Mouse (Mus musculus) kidney, adult 2 months (tissue): ENCODE measurements around the gene Abcb8. TPM values are rescaled to one million over a fixed set of nuclear protein-coding genes. Genes with fewer than 3 reads are reported as not detected.
A peak's percentile ranks its signal among the peaks of the same experiment; 100 is the strongest.
"Not testable (repeated sequence)": the region's sequence is repeated elsewhere in the genome, so short reads cannot be mapped to it uniquely, and the experiment has no call there.

Experiments
- DNase-seq: peaks from one replicate; pipeline ENCODE4 v3.0.0; 2021
- H3K27ac ChIP-seq: fragments of 200-500 bp; 2 replicates; pipeline ENCODE4 v1.5.1; 2012; ENCODE audit warnings: low read depth, low read length, control low read depth, inconsistent platforms; ENCODE audit not compliant: insufficient read depth
- H3K27me3 ChIP-seq: fragments of 200-500 bp; replicated peaks from 2 replicates; pipeline ENCODE4 v1.6.1; 2012; ENCODE audit warnings: mild to moderate bottlenecking, moderate library complexity, low read length, inconsistent platforms; ENCODE audit not compliant: control insufficient read depth, insufficient read depth
- H3K36me3 ChIP-seq: fragments of 200-500 bp; 2 replicates; pipeline ENCODE4 v1.6.1; 2012; ENCODE audit warnings: mild to moderate bottlenecking, moderate library complexity, low read length, inconsistent platforms; ENCODE audit not compliant: control insufficient read depth, insufficient read depth
- H3K4me1 ChIP-seq: fragments of 200-500 bp; 2 replicates; pipeline ENCODE4 v1.6.1; 2011; ENCODE audit warnings: low read length; ENCODE audit not compliant: control insufficient read depth, insufficient read depth
- H3K4me3 ChIP-seq: fragments of 200-500 bp; 2 replicates; pipeline ENCODE4 v1.5.1; 2011; ENCODE audit warnings: mild to moderate bottlenecking, low read depth, low read length, control low read depth; ENCODE audit not compliant: insufficient read depth
- CTCF ChIP-seq: fragments of 200-500 bp; conservative IDR thresholded peaks from 2 replicates; pipeline ENCODE4 v1.5.1; 2011; ENCODE audit warnings: low read depth, mild to moderate bottlenecking, control low read depth, low read length, moderate library complexity, mixed read lengths; ENCODE audit not compliant: insufficient read depth, insufficient read length
- POLR2A ChIP-seq: fragments of 200-500 bp; IDR thresholded peaks from one replicate; pipeline ENCODE4 v1.6.1; 2011; ENCODE audit warnings: low read depth, low read length, control low read depth
- WGBS: fragments of 180-500 bp; shearing (Covaris S2); methylation state at CpG from one replicate; pipeline ENCODE4 v1.1.7; 2018; 5-methylcytosine and 5-hydroxymethylcytosine counted together
- polyA plus RNA-seq: library from polyadenylated mRNA; depleted of rRNA; stranded (reverse); fragments of >200 nt; gene quantifications from 2 replicates; pipeline ENCODE4 v1.2.3, GENCODE M21; 2012

Abcb8 gene
- polyA plus RNA-seq, 1 experiment, result 112 TPM

DNA sequence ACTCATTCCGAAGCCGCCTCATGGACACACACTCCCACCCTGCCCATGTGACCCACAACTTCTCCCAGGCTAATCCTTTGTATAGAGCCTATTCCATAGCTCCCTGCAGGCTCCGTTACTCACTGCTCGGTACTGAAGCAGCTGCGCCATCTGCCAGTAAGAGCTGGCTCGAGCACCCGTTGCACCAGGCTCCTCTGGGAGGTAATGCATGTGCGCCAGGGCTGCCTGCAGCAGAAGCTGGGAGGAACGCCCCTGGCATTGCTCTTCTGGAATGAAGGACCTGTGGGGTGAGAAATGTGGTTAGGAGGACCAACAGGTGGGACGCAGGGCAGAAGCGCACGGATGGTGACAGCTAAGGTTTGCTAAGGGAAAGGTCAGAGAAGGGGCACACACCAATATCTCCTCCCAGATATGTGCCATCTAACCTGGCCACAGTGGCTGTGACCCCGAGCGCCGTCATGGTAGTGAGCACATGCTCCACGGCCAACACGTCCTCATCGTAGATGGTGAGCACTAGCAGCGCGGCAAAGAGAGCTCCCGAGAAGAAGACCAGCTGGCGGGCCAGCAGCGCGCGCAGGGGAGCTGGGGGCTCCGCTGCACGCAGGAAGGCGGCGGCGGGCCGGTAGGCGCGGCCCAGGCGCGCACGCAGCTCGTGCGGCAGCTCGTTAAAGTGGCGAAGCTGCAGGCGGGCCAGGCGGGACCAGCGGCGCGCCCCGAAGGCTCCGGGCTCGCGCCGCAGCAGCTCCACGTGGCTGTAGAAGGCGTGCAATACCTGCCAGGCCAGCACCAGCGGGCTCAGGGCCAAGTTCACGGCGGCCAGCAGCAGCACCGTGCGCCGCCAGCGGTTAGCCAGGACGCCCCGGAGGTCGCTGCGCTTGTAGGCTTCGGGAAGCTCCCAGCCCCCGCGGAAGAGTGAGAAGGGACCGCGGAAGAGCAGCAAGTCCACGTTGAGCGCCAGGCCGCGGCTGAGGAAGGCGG lies 5.9 kb upstream of the Abcb8 start:
- H3K4me1 ChIP-seq, result peaks cover 13% of the 10 kb centered on the region
- peak; percentile 87 for DNase-seq

GRCm38 (mm10) chr5:24388246-24388915 lies 5.1 kb upstream of the Abcb8 start:
- peak overlapping the region; percentile 9 for H3K4me3 ChIP-seq
- no peak for TF ChIP-seq CTCF
- TF ChIP-seq POLR2A, result no peak
- 35% methylated on average over 26 of the region's 26 CpGs for WGBS
- no peak overlapping the region for H3K27ac ChIP-seq
- no peak for DNase-seq
- no peaks in the 10 kb centered on the region for H3K36me3 ChIP-seq
- peaks cover 13% of the 10 kb centered on the region for H3K4me1 ChIP-seq
- no peaks in the 10 kb centered on the region for H3K27me3 ChIP-seq

More for the DNA sequence above, 5.9 kb upstream of the Abcb8 start:
- 2% methylated on average over 73 of the region's 73 CpGs for WGBS
- Histone ChIP-seq H3K27ac (no peak overlapping the region), H3K4me3 (peak overlapping the region; percentile 9), H3K27me3 (no peaks in the 10 kb centered on the region), H3K36me3 (no peaks in the 10 kb centered on the region)
- TF ChIP-seq CTCF (0 out of 2 replicates have a peak, but pooled peaks have one; percentile 12), POLR2A (no peak)

- no peak for TF ChIP-seq POLR2A
- DNase-seq, result peak; percentile 52
- Histone ChIP-seq H3K27me3 (no peaks in the 10 kb centered on the region), H3K4me1 (peaks cover 14% of the 10 kb centered on the region), H3K36me3 (no peaks in the 10 kb centered on the region), H3K4me3 (no peak overlapping the region), H3K27ac (no peak overlapping the region)
- 77% methylated on average over 7 of the region's 7 CpGs for WGBS
Measured at GRCm38 (mm10) chr5:24389011-24389657, 4.3 kb upstream of the Abcb8 start.

DNA sequence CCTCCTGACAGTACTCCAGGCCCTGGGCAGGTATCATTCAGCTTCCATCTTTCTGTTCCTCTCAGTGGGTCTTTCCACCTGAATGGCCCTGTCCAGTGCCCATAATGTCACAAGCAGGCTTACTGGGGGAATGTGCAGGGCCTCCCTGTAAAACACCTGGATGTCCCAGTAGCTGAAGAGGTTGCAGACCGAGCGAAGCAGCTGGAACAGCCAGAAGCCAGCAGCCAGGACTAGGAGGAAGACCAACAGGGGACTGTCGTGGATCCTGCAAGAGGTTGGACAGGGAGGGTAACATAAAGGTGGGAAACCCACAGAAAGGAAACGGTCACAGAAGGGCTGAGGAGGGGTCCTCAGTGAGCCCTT lies 3.8 kb upstream of the Abcb8 start:
- Histone ChIP-seq H3K36me3 (no peaks in the 10 kb centered on the region), H3K27ac (no peak overlapping the region), H3K4me3 (no peak overlapping the region), H3K27me3 (no peaks in the 10 kb centered on the region), H3K4me1 (peaks cover 12% of the 10 kb centered on the region)
- 92% methylated on average over 4 of the region's 4 CpGs for WGBS
- TF ChIP-seq POLR2A (no peak), CTCF (no peak)
- no peak for DNase-seq

- Histone ChIP-seq H3K27me3 (no peaks in the 10 kb centered on the region), H3K27ac (no peak within 1 kb of the TSS), H3K4me3 (no peak within 1 kb of the TSS), H3K4me1 (peaks cover 12% of the 10 kb centered on the region), H3K36me3 (no peaks in the 10 kb centered on the region)
- DNase-seq, result no peak
- WGBS, result 89% methylated on average over 7 of the region's 7 CpGs
- TF ChIP-seq POLR2A, result no peak
- no peak for TF ChIP-seq CTCF
Measured at GRCm38 (mm10) chr5:24391864-24392263, 1.6 kb upstream of the Abcb8 start, which contains the start of gene Atg9b. Gene Atg9b, minus strand, starts transcription at chr5:24392143.

- Histone ChIP-seq H3K36me3 (no peaks in the 10 kb centered on the region), H3K27ac (no peak overlapping the region), H3K4me1 (peaks cover 8% of the 10 kb centered on the region; the same call in 1 of the 2 replicates), H3K27me3 (no peaks in the 10 kb centered on the region), H3K4me3 (no peak overlapping the region)
- DNase-seq, result no peak
- no peak for TF ChIP-seq POLR2A
- no peak for TF ChIP-seq CTCF
- WGBS, result 73% methylated on average over 7 of the region's 7 CpGs
Measured at GRCm38 (mm10) chr5:24392724-24393123, 739 bp upstream of the Abcb8 start.

DNA sequence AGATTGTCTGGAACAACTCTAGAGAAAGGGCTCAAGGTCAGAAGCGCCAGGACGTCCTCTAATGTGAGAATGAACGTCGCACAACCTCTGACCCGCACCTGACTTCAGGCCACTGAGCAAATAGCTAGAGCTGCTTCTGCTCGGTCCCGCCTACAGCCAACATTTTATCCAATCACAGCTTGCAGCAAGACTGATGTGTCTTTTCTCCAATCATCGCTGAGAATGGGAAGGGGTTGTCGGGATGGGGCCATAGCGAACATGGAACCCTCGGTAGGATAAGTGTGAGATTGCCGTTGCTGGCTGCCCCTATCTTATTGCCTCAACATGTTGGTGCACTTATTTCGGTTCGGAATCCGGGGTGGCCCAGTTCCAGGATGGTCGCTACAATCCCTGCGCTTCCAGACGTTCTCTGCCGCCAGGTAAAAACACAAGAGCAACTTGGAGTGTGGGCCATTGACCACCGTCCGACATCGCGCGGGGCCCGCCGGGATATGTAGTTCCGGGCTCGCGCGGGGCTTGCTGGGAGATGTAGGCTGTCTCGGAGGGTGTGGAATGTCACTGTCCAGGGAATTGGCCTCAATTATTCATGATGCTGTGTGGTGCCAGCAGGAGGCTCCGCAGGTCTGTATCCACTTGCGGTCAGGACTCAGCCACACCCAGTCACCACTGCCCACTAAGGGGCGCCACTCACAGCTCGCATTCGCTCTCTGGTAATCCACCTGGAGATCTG lies 867 bp downstream of the Abcb8 start:
- Histone ChIP-seq H3K4me3 (peak overlapping the region; percentile 68), H3K4me1 (peaks cover 8% of the 10 kb centered on the region; the same call in 1 of the 2 replicates), H3K27ac (peak overlapping the region; percentile 94), H3K27me3 (no peaks in the 10 kb centered on the region), H3K36me3 (no peaks in the 10 kb centered on the region)
- DNase-seq, result peak; percentile 99
- WGBS, result 1% methylated on average over 36 of the region's 36 CpGs
- TF ChIP-seq POLR2A (no peak), CTCF (peak; percentile 81)

GRCm38 (mm10) chr5:24396254-24396653 lies 2.8 kb downstream of the Abcb8 start:
- 69% methylated on average over 6 of the region's 6 CpGs for WGBS

More at GRCm38 (mm10) chr5:24396254-24396653, 2.8 kb downstream of the Abcb8 start:
- DNase-seq, H3K27ac ChIP-seq, H3K36me3 ChIP-seq, H3K27me3 ChIP-seq, H3K4me1 ChIP-seq, H3K4me3 ChIP-seq: not testable (repeated sequence)
